Mouse (Mus musculus): Measurements from ENCODE around the gene Tex21.

The Tex21 gene

GRCm38 (mm10) chr12:76246646-76247045, at the start of gene Tex21:
TSS of gene Tex21 (minus strand) at chr12:76246746.
- no peak for DNase-seq (ENCODE audit: low spot score in 2 of 2)

- DNase-seq (ENCODE audit: low spot score in 2 of 2): peak in 1 of 2 experiments; percentile 73
Measured at GRCm38 (mm10) chr12:76293192-76293591, 46.6 kb upstream of the Tex21 start.

GRCm38 (mm10) chr12:76290271-76290670, 43.7 kb upstream of the Tex21 start:
- no peak for DNase-seq (ENCODE audit: low spot score in 2 of 2)

- DNase-seq (ENCODE audit: low spot score in 2 of 2): no peak
Measured at GRCm38 (mm10) chr12:76289428-76289827, 42.9 kb upstream of the Tex21 start.

- DNase-seq (ENCODE audit: low spot score in 2 of 2): no peak
Measured at GRCm38 (mm10) chr12:76288494-76288893, 41.9 kb upstream of the Tex21 start.

GRCm38 (mm10) chr12:76287986-76288385, 41.4 kb upstream of the Tex21 start:
- peak; percentile 54 to 69 for DNase-seq (ENCODE audit: low spot score in 2 of 2)

GRCm38 (mm10) chr12:76285418-76285817, 38.9 kb upstream of the Tex21 start:
- DNase-seq (ENCODE audit: low spot score in 2 of 2): no peak

GRCm38 (mm10) chr12:76282532-76283173, 36.1 kb upstream of the Tex21 start:
- no peak for DNase-seq (ENCODE audit: low spot score in 2 of 2)

- no peak for DNase-seq (ENCODE audit: low spot score in 2 of 2)
Measured at GRCm38 (mm10) chr12:76282132-76282531, 35.6 kb upstream of the Tex21 start.

- no peak for DNase-seq (ENCODE audit: low spot score in 2 of 2)
Measured at GRCm38 (mm10) chr12:76281111-76281660, 34.6 kb upstream of the Tex21 start.

GRCm38 (mm10) chr12:76280556-76280955, 34.0 kb upstream of the Tex21 start:
- peak in 1 of 2 experiments; percentile 49 for DNase-seq (ENCODE audit: low spot score in 2 of 2)

GRCm38 (mm10) chr12:76278209-76278608, 31.7 kb upstream of the Tex21 start:
- DNase-seq (ENCODE audit: low spot score in 2 of 2): no peak

GRCm38 (mm10) chr12:76272610-76273524, 26.3 kb upstream of the Tex21 start:
- no peak for DNase-seq (ENCODE audit: low spot score in 2 of 2)

GRCm38 (mm10) chr12:76271516-76271915, 25.0 kb upstream of the Tex21 start:
- DNase-seq (ENCODE audit: low spot score in 2 of 2): no peak

- no peak for DNase-seq (ENCODE audit: low spot score in 2 of 2)
Measured at GRCm38 (mm10) chr12:76269196-76269595, 22.6 kb upstream of the Tex21 start.

- no peak for DNase-seq (ENCODE audit: low spot score in 2 of 2)
Measured at GRCm38 (mm10) chr12:76268686-76269085, 22.1 kb upstream of the Tex21 start.

- DNase-seq (ENCODE audit: low spot score in 2 of 2): peak in 1 of 2 experiments; percentile 46
Measured at GRCm38 (mm10) chr12:76266875-76267274, 20.3 kb upstream of the Tex21 start.

GRCm38 (mm10) chr12:76265001-76265400, 18.5 kb upstream of the Tex21 start:
- no peak for DNase-seq (ENCODE audit: low spot score in 2 of 2)

- DNase-seq (ENCODE audit: low spot score in 2 of 2): peak; percentile 75 to 78
Measured at GRCm38 (mm10) chr12:76264325-76264965, 17.9 kb upstream of the Tex21 start.

GRCm38 (mm10) chr12:76263876-76264275, 17.3 kb upstream of the Tex21 start:
- no peak for DNase-seq (ENCODE audit: low spot score in 2 of 2)

GRCm38 (mm10) chr12:76262918-76263317, 16.4 kb upstream of the Tex21 start:
- DNase-seq (ENCODE audit: low spot score in 2 of 2): no peak

GRCm38 (mm10) chr12:76261556-76261955, 15.0 kb upstream of the Tex21 start:
- no peak for DNase-seq (ENCODE audit: low spot score in 2 of 2)
